Mouse (Mus musculus) forebrain, embryonic 15.5 days (tissue): ENCODE measurements around the gene Olfr164. TPM values are rescaled to one million over a fixed set of nuclear protein-coding genes. Genes with fewer than 3 reads are reported as not detected.

Experiments
- ATAC-seq: fragments of 200-750 bp; cut with Nextera tagmentation; replicated peaks from 2 replicates; pipeline ENCODE4 v1.8.0; 2017; ENCODE audit warnings: mild to moderate bottlenecking, moderate TSS enrichment, moderate library complexity
- H3K27ac ChIP-seq: fragments of 300-500 bp; sonication (generic); replicated peaks from 2 replicates; pipeline ENCODE4 v1.5.1; 2015; ENCODE audit warnings: mild to moderate bottlenecking, inconsistent platforms
- H3K27me3 ChIP-seq: fragments of 300-500 bp; sonication (generic); 2 replicates; pipeline ENCODE4 v1.6.1; 2015; ENCODE audit warnings: inconsistent platforms
- H3K36me3 ChIP-seq: fragments of 300-500 bp; sonication (generic); 2 replicates; pipeline ENCODE4 v1.6.1; 2015; ENCODE audit warnings: mild to moderate bottlenecking, inconsistent platforms
- H3K4me1 ChIP-seq: fragments of 300-500 bp; sonication (generic); 2 replicates; pipeline ENCODE4 v1.6.1; 2015; ENCODE audit warnings: inconsistent platforms
- H3K4me2 ChIP-seq: fragments of 300-500 bp; sonication (generic); replicated peaks from 2 replicates; pipeline ENCODE4 v1.6.1; 2015; ENCODE audit warnings: mild to moderate bottlenecking, inconsistent platforms
- H3K4me3 ChIP-seq: fragments of 300-500 bp; sonication (generic); 2 replicates; pipeline ENCODE4 v1.5.1; 2015; ENCODE audit warnings: mild to moderate bottlenecking, inconsistent platforms
- H3K9ac ChIP-seq: fragments of 300-500 bp; sonication (generic); replicated peaks from 2 replicates; pipeline ENCODE4 v1.6.1; 2015; ENCODE audit warnings: mild to moderate bottlenecking, inconsistent platforms
- H3K9me3 ChIP-seq: fragments of 300-500 bp; sonication (generic); 2 replicates; pipeline ENCODE4 v1.6.1; 2016; ENCODE audit warnings: inconsistent platforms
- WGBS: fragments of 180-500 bp; shearing (Covaris S2); methylation state at CpG from one replicate; pipeline ENCODE4 v1.1.7; 2015; ENCODE audit warnings: mixed read lengths; 5-methylcytosine and 5-hydroxymethylcytosine counted together
- microRNA-seq: library from miRNA; unstranded; fragments of <30 nt; microRNA quantifications from one replicate; pipeline ENCODE4, GENCODE M21; 2016
- polyA plus RNA-seq: library from polyadenylated mRNA; unstranded; fragments of >200 nt; fragmentation: Nextera tagmentation; extraction: Ambion mirVana; gene quantifications from 2 replicates; pipeline ENCODE4 v1.2.1, GENCODE M21; 2015

Olfr164 gene
- not detected in 2 replicates for polyA plus RNA-seq

DNA sequence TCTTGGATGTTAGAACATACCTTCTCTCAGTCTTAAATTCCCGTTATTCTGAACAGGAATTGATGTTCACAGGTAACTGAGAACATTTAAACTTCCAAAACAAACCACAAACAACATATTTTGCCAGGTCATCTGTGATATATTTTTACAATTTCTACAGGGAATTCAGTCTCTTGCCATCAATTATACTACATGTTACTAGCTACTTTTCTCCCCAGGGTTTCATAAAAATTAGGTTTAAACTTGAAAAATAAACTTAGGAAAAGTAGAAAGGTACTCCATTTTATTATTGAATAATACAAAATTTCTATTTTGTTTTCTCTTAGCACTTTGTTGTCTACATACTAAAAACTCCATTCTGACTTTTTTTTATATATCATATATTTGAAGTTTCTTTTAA, at the start of gene Olfr164:
Gene Olfr164 (minus strand): TSS at position 101 of the 400 bp plus-strand sequence.
- Histone ChIP-seq H3K4me3 (no peak within 1 kb of the TSS), H3K9ac (no peak within 1 kb of the TSS), H3K36me3 (no peaks in the 10 kb centered on the region), H3K27me3 (no peaks in the 10 kb centered on the region), H3K27ac (no peak within 1 kb of the TSS), H3K4me1 (no peaks in the 10 kb centered on the region), H3K9me3 (no peaks in the 10 kb centered on the region), H3K4me2 (no peak within 1 kb of the TSS)
- 48% methylated on average over 1 of the region's 1 CpGs for WGBS
- no peak for ATAC-seq

DNA sequence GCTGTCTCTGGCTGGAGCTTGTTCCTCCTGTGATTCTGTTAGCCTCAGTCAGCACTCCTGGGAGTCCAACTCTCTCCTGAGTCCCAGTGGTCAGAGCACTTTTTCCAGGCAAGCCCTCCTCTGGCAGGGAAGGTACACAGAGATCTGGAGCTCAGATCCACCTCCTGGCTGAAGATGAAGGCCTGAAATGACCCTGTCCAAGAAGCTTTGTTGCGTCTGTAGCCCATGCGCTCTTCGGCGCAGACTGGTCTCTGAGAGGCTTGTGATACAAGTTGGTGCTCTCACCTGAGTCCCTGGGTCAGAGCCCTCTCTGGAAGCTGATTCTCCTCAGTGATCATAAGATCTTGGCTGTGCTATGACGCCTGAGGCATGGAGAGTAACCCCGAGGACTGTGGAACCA, 35.2 kb upstream of the Olfr164 start:
- Histone ChIP-seq H3K9ac (no peak overlapping the region), H3K4me1 (no peaks in the 10 kb centered on the region), H3K27ac (no peak overlapping the region), H3K9me3 (0 out of 2 replicates have a peak, but pooled peaks cover 4% of the 10 kb centered on the region), H3K27me3 (no peaks in the 10 kb centered on the region), H3K4me3 (no peak overlapping the region), H3K36me3 (no peaks in the 10 kb centered on the region), H3K4me2 (no peak overlapping the region)
- ATAC-seq, result no peak
- 95% methylated on average over 6 of the region's 6 CpGs for WGBS

DNA sequence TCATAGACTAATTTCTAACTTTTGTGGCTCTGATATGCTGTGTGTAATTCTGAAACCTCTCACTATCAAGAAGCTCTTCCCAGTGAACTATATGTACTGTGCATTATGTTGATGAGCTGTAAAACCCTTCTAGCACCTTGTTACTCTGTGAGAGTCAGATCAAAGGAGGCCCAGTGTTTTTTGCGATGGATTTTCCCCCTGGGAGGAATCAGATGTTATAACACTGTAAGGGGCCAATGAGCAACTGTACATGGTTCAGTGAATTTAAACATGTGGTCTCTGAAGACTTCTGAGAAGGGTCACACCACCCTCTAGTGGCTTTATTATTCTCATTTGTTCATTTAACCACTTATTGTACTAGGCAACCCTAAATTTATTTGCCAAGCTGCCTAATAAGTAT, 50.6 kb downstream of the Olfr164 start:
- Histone ChIP-seq H3K9me3 (no peaks in the 10 kb centered on the region; the same call in 1 of the 2 replicates), H3K27me3 (no peaks in the 10 kb centered on the region), H3K36me3 (no peaks in the 10 kb centered on the region), H3K4me3 (no peak overlapping the region), H3K4me2 (no peak overlapping the region), H3K27ac (no peak overlapping the region), H3K9ac (no peak overlapping the region), H3K4me1 (no peaks in the 10 kb centered on the region)
- WGBS, result 26% methylated on average over 1 of the region's 1 CpGs
- no peak for ATAC-seq

DNA sequence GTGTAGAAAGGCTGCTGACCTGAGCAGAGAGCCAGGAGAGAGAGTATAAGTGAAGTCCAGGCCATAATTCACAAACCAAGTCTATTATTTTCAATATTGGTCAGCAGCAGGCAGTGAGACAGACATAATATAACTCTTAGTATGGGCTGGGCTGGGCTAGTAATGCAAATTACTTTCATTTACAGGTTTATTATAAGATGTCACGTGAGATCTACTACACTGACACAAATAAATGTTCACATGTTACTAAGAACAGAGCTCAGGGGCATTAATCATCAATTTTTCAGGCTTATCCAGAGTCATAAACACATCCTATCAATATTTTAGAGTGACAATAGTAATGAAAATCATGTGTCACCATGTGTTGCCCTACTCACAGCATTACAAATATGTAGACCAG, 53.1 kb downstream of the Olfr164 start:
- H3K9me3 ChIP-seq, result no peaks in the 10 kb centered on the region; the same call in 1 of the 2 replicates
- H3K4me1 ChIP-seq, result no peaks in the 10 kb centered on the region
- no peak overlapping the region for H3K9ac ChIP-seq
- no peaks in the 10 kb centered on the region for H3K27me3 ChIP-seq
- no peak overlapping the region for H3K27ac ChIP-seq
- 57% methylated on average over 1 of the region's 1 CpGs for WGBS
- ATAC-seq, result no peak
- no peak overlapping the region for H3K4me2 ChIP-seq
- no peak overlapping the region for H3K4me3 ChIP-seq
- no peaks in the 10 kb centered on the region for H3K36me3 ChIP-seq

DNA sequence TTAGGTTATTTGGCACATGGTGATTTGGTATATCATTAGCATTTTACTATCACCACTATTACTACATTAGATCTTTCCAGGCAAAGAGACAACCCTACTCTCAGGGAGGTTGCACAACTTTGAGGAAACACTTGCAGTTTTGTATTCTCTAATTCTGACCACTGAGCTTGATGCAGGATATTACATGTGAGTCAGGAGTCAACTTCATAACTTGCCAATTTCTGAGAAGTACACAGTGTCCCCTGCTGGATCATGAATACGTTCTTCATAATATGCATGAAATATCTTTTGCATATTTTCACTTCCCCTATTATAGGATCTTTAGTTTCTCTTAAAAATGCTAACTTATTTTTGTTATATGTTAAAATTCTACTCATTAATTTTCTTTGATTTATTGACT, 68.0 kb downstream of the Olfr164 start:
- 73% methylated on average over 1 of the region's 1 CpGs for WGBS
- H3K9ac ChIP-seq, result no peak overlapping the region
- H3K4me1 ChIP-seq, result no peaks in the 10 kb centered on the region
- no peak overlapping the region for H3K27ac ChIP-seq
- H3K4me2 ChIP-seq, result no peak overlapping the region
- no peaks in the 10 kb centered on the region for H3K27me3 ChIP-seq
- no peaks in the 10 kb centered on the region for H3K9me3 ChIP-seq
- no peak overlapping the region for H3K4me3 ChIP-seq
- no peak for ATAC-seq
- H3K36me3 ChIP-seq, result no peaks in the 10 kb centered on the region

DNA sequence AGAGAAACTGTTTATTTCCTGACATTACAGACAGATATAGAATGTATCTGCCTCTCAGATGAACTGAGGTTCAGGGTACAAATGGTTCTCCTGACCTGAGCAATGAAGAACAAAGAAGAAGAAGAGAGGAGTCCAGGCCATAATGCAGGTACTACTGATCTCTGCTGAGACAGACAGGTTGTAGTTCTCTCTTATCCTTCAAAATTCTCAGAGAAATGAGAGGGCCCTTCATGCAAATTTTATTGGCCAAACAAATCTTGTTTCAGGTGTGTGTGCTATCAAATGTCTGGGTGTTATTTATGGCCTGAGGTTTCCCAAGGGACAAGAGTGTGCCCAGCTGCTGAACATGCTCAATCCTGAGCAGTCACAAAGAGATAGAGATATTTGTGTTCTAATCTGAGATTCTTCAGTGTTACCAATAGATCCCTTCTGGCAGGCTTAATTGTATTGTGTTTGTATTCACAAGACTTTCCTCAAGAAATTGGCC, 72.3 kb downstream of the Olfr164 start:
- Histone ChIP-seq H3K4me1 (no peaks in the 10 kb centered on the region), H3K27ac (no peak overlapping the region), H3K27me3 (no peaks in the 10 kb centered on the region), H3K4me2 (no peak overlapping the region), H3K4me3 (no peak overlapping the region), H3K9me3 (no peaks in the 10 kb centered on the region), H3K9ac (no peak overlapping the region), H3K36me3 (no peaks in the 10 kb centered on the region)
- no peak for ATAC-seq

DNA sequence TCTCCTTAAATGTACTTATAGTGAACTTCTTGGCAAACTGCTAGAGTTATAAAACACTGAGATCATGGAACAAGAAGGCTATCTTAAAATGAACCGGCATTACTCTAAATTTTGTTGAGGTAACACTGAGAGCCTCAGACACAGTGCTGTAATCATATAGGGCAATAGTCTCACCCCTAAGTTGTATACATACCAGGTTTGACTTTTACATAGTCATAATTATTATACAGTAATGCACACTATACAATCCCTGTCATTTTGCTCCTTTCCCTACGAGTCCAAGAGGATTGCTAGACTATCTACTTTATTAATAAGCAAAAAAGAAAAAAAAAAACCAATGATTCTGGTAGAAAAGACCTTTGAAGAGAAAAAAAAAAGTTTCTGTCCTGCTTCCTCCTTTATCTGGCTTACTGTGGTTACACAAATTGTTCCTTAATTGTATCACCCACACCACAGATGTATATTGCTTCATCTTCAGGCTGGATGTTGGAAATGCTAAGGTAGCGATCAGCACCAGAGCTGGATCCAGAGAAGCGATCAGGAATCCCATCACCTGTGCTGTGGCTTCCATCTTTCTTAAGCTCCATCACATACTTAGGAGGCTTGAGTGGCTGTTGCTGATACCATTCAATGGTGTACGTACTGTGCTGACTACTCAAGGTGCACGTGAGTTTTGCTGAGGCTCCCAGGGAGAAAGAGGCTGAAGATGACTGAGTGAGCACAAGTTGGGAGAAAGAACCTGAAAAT, 72.9 kb downstream of the Olfr164 start:
- Histone ChIP-seq H3K9ac (no peak overlapping the region), H3K4me3 (no peak overlapping the region), H3K4me1 (no peaks in the 10 kb centered on the region), H3K9me3 (no peaks in the 10 kb centered on the region), H3K4me2 (no peak overlapping the region), H3K27me3 (no peaks in the 10 kb centered on the region), H3K27ac (no peak overlapping the region), H3K36me3 (no peaks in the 10 kb centered on the region)
- no peak for ATAC-seq
- WGBS, result 81% methylated on average over 6 of the region's 6 CpGs

DNA sequence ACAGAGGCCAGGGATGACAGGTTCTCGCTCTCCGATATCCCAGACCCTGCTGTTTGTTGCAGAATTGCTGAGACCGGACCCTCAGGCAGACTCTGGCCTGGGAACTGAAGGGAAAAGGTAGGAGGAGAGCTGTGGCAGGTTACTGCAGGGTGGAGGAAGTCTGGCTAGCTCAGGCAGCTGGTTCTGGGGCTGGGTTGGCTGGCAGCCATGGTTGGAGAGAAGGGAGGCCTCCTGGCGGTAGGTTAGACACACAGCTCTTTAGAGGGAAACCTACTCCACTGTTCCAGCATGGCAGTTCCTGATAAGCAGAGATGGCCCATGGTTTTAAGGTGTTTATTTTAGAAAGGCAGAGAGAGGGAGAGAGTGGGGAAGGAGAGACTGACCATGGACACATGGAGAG, 77.1 kb downstream of the Olfr164 start:
- Histone ChIP-seq H3K9ac (no peak overlapping the region), H3K27me3 (no peaks in the 10 kb centered on the region), H3K36me3 (no peaks in the 10 kb centered on the region), H3K27ac (no peak overlapping the region), H3K4me3 (no peak overlapping the region), H3K4me1 (no peaks in the 10 kb centered on the region), H3K4me2 (no peak overlapping the region), H3K9me3 (no peaks in the 10 kb centered on the region)
- no peak for ATAC-seq
- 85% methylated on average over 4 of the region's 4 CpGs for WGBS

Small RNAs within 50 kb of the gene (microRNA-seq; reads per million reads assigned to microRNA genes)
- gene Gm23612, result not detected

Other genes with a start within 250 kb of the Olfr164 start
- gene Olfr165, start 109.1 kb upstream of the Olfr164 start, polyA plus RNA-seq, result not detected in 2 replicates
- not detected in 2 replicates for gene Olfr166, start 169.6 kb upstream of the Olfr164 start, polyA plus RNA-seq
- not detected in 2 replicates for gene Olfr167, start 208.2 kb upstream of the Olfr164 start, polyA plus RNA-seq
- not detected in 2 replicates for gene Olfr168, start 221.5 kb upstream of the Olfr164 start, polyA plus RNA-seq